Mouse (Mus musculus): ENCODE data around the gene Gm28551.

The Gm28551 gene

GRCm38 (mm10) chr1:53291197-53291596 is 61.3 kb downstream of the Gm28551 start:
- no peak for DNase-seq (ENCODE audit: low read depth, low spot score)
